ENCODE assay signal across 15 mouse cellular contexts in the genomic region with DNA sequence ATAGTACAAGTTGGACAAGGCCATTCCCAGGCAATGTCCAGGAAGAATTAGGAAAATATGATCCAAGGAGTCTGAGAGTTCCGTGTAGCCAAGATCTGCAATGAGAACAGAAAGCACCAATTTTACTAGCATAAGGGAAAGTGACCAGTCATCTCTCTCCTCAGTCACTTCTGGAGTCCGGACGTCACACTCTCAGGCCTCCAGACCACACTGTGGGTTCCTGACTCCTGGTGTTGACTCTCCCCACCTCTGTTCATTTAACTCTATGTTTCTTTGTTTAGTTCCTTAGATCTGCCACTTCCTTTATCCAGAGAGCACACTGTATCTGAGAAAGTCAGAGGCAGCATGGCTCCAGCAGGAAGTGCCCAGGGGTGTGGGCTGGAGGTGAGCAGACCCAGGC.
"Had no signal": no experiment of that assay in that cellular context is flagged by ENCODE, and none has a peak within 500 bp of the region (broad histone marks: within the 10 kb centered on the region; RNA-seq: fewer than 3 reads in every experiment).

No protein-coding gene starts in this region.

- ATAC-seq: liver, embryonic 12.5 days; midbrain, embryonic 13.5 days had no signal

- H3K9ac ChIP-seq: limb, embryonic 15.5 days; liver, embryonic 12.5 days; lung, embryonic 14.5 days; midbrain, embryonic 13.5 days; neural tube, embryonic 12.5 days had no signal

- H3K36me3 ChIP-seq: limb, embryonic 15.5 days; liver, embryonic 12.5 days; midbrain, embryonic 13.5 days; neural tube, embryonic 12.5 days had no signal

- H3K27me3 ChIP-seq: limb, embryonic 15.5 days; liver, embryonic 12.5 days; midbrain, embryonic 13.5 days; neural tube, embryonic 12.5 days had no signal

- H3K4me1 ChIP-seq: liver, embryonic 12.5 days; midbrain, embryonic 13.5 days; neural tube, embryonic 12.5 days had no signal

- H3K4me3 ChIP-seq: layer of hippocampus, adult 2 months; left cerebral cortex, adult 2 months; limb, embryonic 15.5 days; liver, embryonic 12.5 days; midbrain, embryonic 13.5 days; myocyte; neural tube, embryonic 12.5 days had no signal

- H3K27ac ChIP-seq: layer of hippocampus, adult 2 months; left cerebral cortex, adult 2 months; limb, embryonic 15.5 days; liver, embryonic 12.5 days; midbrain, embryonic 13.5 days; neural tube, embryonic 12.5 days had no signal

- H3K9me3 ChIP-seq: limb, embryonic 15.5 days; liver, embryonic 12.5 days; midbrain, embryonic 13.5 days; neural tube, embryonic 12.5 days had no signal

- H3K4me2 ChIP-seq: limb, embryonic 15.5 days; liver, embryonic 12.5 days; lung, embryonic 14.5 days; midbrain, embryonic 13.5 days; neural tube, embryonic 12.5 days had no signal

- DNase-seq: kidney, postnatal 10 days; kidney, postnatal 4 days; lung, embryonic 14.5 days; lung, postnatal 10 days; lung, postnatal 4 days; retina, postnatal 1 day; right cerebral cortex, postnatal 14 days; thymus, postnatal 4 days had no signal
